Mouse (Mus musculus): ENCODE results near the gene Zfp462.
"Not testable (repeated sequence)": the region's sequence is repeated elsewhere in the genome, so short reads cannot be mapped to it uniquely, and the experiment has no call there.

Zfp462 gene

GRCm38 (mm10) chr4:54944921-54945430 is at the start of gene Zfp462:
Gene Zfp462, plus strand, starts transcription at chr4:54945048.
- DNase-seq = peak; percentile 10

GRCm38 (mm10) chr4:54896017-54896416 is 48.8 kb upstream of the Zfp462 start:
- no peak for DNase-seq

GRCm38 (mm10) chr4:54904641-54905040 is 40.2 kb upstream of the Zfp462 start:
- DNase-seq = no peak

GRCm38 (mm10) chr4:54905399-54905953 is 39.4 kb upstream of the Zfp462 start:
- no peak for DNase-seq

- no peak for DNase-seq
Measured at GRCm38 (mm10) chr4:54910300-54910699, 34.5 kb upstream of the Zfp462 start.

GRCm38 (mm10) chr4:54918276-54918675 is 26.6 kb upstream of the Zfp462 start:
- no peak for DNase-seq

GRCm38 (mm10) chr4:54923386-54923785 is 21.5 kb upstream of the Zfp462 start:
- no peak for DNase-seq

- no peak for DNase-seq
Measured at GRCm38 (mm10) chr4:54924306-54924705, 20.5 kb upstream of the Zfp462 start.

GRCm38 (mm10) chr4:54926456-54926855 is 18.4 kb upstream of the Zfp462 start:
- not testable (repeated sequence) for DNase-seq

GRCm38 (mm10) chr4:54927321-54928062 is 17.4 kb upstream of the Zfp462 start:
- not testable (repeated sequence) for DNase-seq

GRCm38 (mm10) chr4:54929686-54930085 is 15.2 kb upstream of the Zfp462 start:
- no peak for DNase-seq

GRCm38 (mm10) chr4:54932668-54933067 is 12.2 kb upstream of the Zfp462 start:
- no peak for DNase-seq

GRCm38 (mm10) chr4:54937161-54937560 is 7.7 kb upstream of the Zfp462 start:
- no peak for DNase-seq

GRCm38 (mm10) chr4:54945603-54946445 is 976 bp downstream of the Zfp462 start:
- no peak for DNase-seq

GRCm38 (mm10) chr4:54946662-54947055 is 1.8 kb downstream of the Zfp462 start:
- DNase-seq = no peak

GRCm38 (mm10) chr4:54947056-54947990 is 2.5 kb downstream of the Zfp462 start:
- peak; percentile 18 for DNase-seq

GRCm38 (mm10) chr4:54947991-54948615 is 3.3 kb downstream of the Zfp462 start:
- DNase-seq = peak; percentile 23

- peak; percentile 39 for DNase-seq
Measured at GRCm38 (mm10) chr4:54948616-54949560, 4.0 kb downstream of the Zfp462 start.

GRCm38 (mm10) chr4:54949561-54949940 is 4.7 kb downstream of the Zfp462 start:
- no peak for DNase-seq

GRCm38 (mm10) chr4:54950136-54950535 is 5.3 kb downstream of the Zfp462 start:
- no peak for DNase-seq

GRCm38 (mm10) chr4:54950866-54951265 is 6.0 kb downstream of the Zfp462 start:
- no peak for DNase-seq
